Mouse (Mus musculus) embryonic facial prominence, embryonic 10.5 days (tissue): ENCODE results near the gene Ceacam13. TPM values are rescaled to one million over a fixed set of nuclear protein-coding genes. Genes with fewer than 3 reads are reported as not detected.
"Not testable (repeated sequence)": the region's sequence is repeated elsewhere in the genome, so short reads cannot be mapped to it uniquely, and the experiment has no call there.

Experiments
- DNase-seq: peaks from one replicate; pipeline ENCODE4 v3.0.0-alpha.2; 2017; ENCODE audit warnings: low spot score
- H3K27ac ChIP-seq: fragments of 300-500 bp; sonication (generic); replicated peaks from 2 replicates; pipeline ENCODE4 v1.5.1; 2016; ENCODE audit warnings: mild to moderate bottlenecking
- H3K27me3 ChIP-seq: fragments of 300-500 bp; sonication (generic); replicated peaks from 2 replicates; pipeline ENCODE4 v1.6.1; 2016; ENCODE audit warnings: low read depth, mild to moderate bottlenecking; ENCODE audit not compliant: poor library complexity, severe bottlenecking
- H3K36me3 ChIP-seq: fragments of 300-500 bp; sonication (generic); replicated peaks from 2 replicates; pipeline ENCODE4 v1.6.1; 2016; ENCODE audit warnings: mild to moderate bottlenecking, moderate library complexity
- H3K4me1 ChIP-seq: fragments of 300-500 bp; sonication (generic); 2 replicates; pipeline ENCODE4 v1.6.1; 2016
- H3K4me3 ChIP-seq: fragments of 300-500 bp; sonication (generic); 2 replicates; pipeline ENCODE4 v1.5.1; 2016; ENCODE audit warnings: mild to moderate bottlenecking, moderate library complexity
- H3K9me3 ChIP-seq: fragments of 300-500 bp; sonication (generic); 2 replicates; pipeline ENCODE4 v1.6.1; 2016; ENCODE audit warnings: mild to moderate bottlenecking
- WGBS: fragments of 180-500 bp; shearing (Covaris S2); methylation state at CpG from one replicate; pipeline ENCODE4 v1.1.7; 2016; 5-methylcytosine and 5-hydroxymethylcytosine counted together
- microRNA-seq: library from miRNA; unstranded; fragments of <30 nt; microRNA quantifications from one replicate; pipeline ENCODE4, GENCODE M21; 2017
- polyA plus RNA-seq: library from polyadenylated mRNA; unstranded; fragments of >200 nt; fragmentation: Nextera tagmentation; extraction: Ambion mirVana; gene quantifications from 2 replicates; pipeline ENCODE4 v1.2.1, GENCODE M21; 2016

Ceacam13 gene
- not detected in 2 replicates for polyA plus RNA-seq

- 82% methylated on average over 4 of the region's 4 CpGs for WGBS
- Histone ChIP-seq H3K4me1 (no peaks in the 10 kb centered on the region), H3K9me3 (peaks cover 69% of the 10 kb centered on the region), H3K27ac (no peak within 1 kb of the TSS), H3K27me3 (no peaks in the 10 kb centered on the region), H3K36me3 (no peaks in the 10 kb centered on the region), H3K4me3 (no peak within 1 kb of the TSS)
- no peak for DNase-seq
Observed at GRCm38 (mm10) chr7:18009589-18009988, at the start of gene Ceacam13. Gene Ceacam13, plus strand, starts transcription at chr7:18009889.

- H3K4me3 ChIP-seq, result no peak within 1 kb of the TSS
- WGBS, result 83% methylated on average over 4 of the region's 4 CpGs
- H3K36me3 ChIP-seq, result no peaks in the 10 kb centered on the region
- no peak for DNase-seq
- no peak within 1 kb of the TSS for H3K27ac ChIP-seq
- no peaks in the 10 kb centered on the region for H3K27me3 ChIP-seq
- no peaks in the 10 kb centered on the region for H3K4me1 ChIP-seq
- peaks cover 74% of the 10 kb centered on the region for H3K9me3 ChIP-seq
Observed at GRCm38 (mm10) chr7:17971824-17972223, 37.9 kb upstream of the Ceacam13 start, which contains the start of gene Ceacam11. Gene Ceacam11, plus strand, starts transcription at chr7:17972124.

GRCm38 (mm10) chr7:18001131-18001530 is 8.6 kb upstream of the Ceacam13 start:
- not testable (repeated sequence) for H3K27ac ChIP-seq, H3K36me3 ChIP-seq, DNase-seq, H3K4me3 ChIP-seq, H3K27me3 ChIP-seq, H3K4me1 ChIP-seq
- 91% methylated on average over 1 of the region's 1 CpGs for WGBS
- peaks cover 28% of the 10 kb centered on the region; the same call in 1 of the 2 replicates for H3K9me3 ChIP-seq

GRCm38 (mm10) chr7:18065629-18066028 is 55.9 kb downstream of the Ceacam13 start, which contains the start of gene Ceacam12:
Gene Ceacam12, plus strand, starts transcription at chr7:18065929.
- peaks cover 82% of the 10 kb centered on the region for H3K9me3 ChIP-seq
- 76% methylated on average over 1 of the region's 1 CpGs for WGBS

More at GRCm38 (mm10) chr7:18065629-18066028, 55.9 kb downstream of the Ceacam13 start, which contains the start of gene Ceacam12:
- H3K27me3 ChIP-seq, result no peaks in the 10 kb centered on the region
- no peaks in the 10 kb centered on the region for H3K4me1 ChIP-seq
- H3K27ac ChIP-seq, result no peak within 1 kb of the TSS
- no peak for DNase-seq
- H3K4me3 ChIP-seq, result no peak within 1 kb of the TSS
- no peaks in the 10 kb centered on the region for H3K36me3 ChIP-seq

Small RNA genes within 50 kb of the gene (microRNA-seq; reads per million reads assigned to microRNA genes)
- not detected for gene Gm22414

Other genes with a start within 250 kb of the Ceacam13 start
- gene Ceacam14, start 197.3 kb upstream of the Ceacam13 start, polyA plus RNA-seq, result not detected in 2 replicates
- gene Gm5155, start 138.1 kb upstream of the Ceacam13 start, polyA plus RNA-seq, result not detected in 2 replicates
- gene Ceacam11, start 37.8 kb upstream of the Ceacam13 start, polyA plus RNA-seq, result not detected in 2 replicates
- not detected in 2 replicates for gene Ceacam12, start 56.0 kb downstream of the Ceacam13 start, polyA plus RNA-seq
- gene Igfl3, start 166.6 kb downstream of the Ceacam13 start, polyA plus RNA-seq, result not detected in 2 replicates
- not detected in 2 replicates for gene Mill1, start 235.5 kb downstream of the Ceacam13 start, polyA plus RNA-seq